Mouse (Mus musculus) heart, adult 18-20 months (tissue): ENCODE results near the gene Adora3. TPM values are rescaled to one million over a fixed set of nuclear protein-coding genes. Genes with fewer than 3 reads are reported as not detected.
A peak's percentile ranks its signal among the peaks of the same experiment; 100 is the strongest.
"Not testable (repeated sequence)": the region's sequence is repeated elsewhere in the genome, so short reads cannot be mapped to it uniquely, and the experiment has no call there.

Experiments used
- DNase-seq, 2 experiments: peaks; one replicate each; pipeline ENCODE4 v3.0.0; 2021 to 2022; ENCODE audit warnings: mixed read lengths in 1 of 2
- total RNA-seq, 2 experiments: library from RNA; stranded (reverse); gene quantifications; 2 replicates each; pipeline ENCODE4 v1.2.3; 2021

Adora3 gene
- total RNA-seq, 2 experiments from 2014 or later = not detected

DNA sequence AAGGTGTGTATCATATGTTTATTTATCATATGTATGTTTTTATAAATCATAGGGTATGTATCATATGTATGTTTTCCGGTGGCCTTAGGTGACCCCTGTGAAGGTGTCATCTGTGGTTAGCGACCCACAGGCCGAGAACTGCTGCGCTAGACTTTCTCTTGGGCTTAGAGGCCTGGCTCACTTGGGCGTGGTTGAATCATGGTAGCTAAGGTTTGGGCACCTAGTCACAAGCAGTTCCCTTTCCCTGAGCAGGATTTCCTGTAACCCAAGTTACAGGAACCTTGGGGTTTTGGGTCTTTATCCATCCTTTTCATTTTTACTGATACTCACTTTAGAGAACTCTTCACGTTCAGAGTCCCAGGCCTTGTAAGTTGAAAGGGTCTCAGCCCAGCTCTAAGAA is 29.6 kb downstream of the Adora3 start:
- DNase-seq = no peak

- peak in 1 of 2 experiments; percentile 40 for DNase-seq
Observed at GRCm38 (mm10) chr3:105900716-105901115, 30.1 kb downstream of the Adora3 start.

DNA sequence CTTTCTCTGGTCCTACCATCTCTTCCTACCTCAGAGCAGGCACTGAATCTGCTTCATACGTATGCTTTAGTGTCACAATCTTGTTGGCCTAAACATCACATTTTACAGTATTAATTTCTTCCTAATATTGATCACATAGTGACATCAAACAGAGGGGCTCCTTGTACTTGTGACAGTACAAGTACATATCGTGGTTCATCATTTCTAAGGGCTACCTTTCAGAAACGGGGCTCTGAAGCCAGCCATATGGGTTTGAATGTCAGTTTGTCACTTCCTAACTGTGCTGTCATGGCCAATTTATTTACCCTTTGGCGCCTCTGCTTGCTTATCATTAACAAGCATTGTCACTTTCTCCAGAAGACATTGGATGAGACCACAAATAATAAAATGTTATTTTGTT is 30.8 kb downstream of the Adora3 start:
- DNase-seq = no peak

DNA sequence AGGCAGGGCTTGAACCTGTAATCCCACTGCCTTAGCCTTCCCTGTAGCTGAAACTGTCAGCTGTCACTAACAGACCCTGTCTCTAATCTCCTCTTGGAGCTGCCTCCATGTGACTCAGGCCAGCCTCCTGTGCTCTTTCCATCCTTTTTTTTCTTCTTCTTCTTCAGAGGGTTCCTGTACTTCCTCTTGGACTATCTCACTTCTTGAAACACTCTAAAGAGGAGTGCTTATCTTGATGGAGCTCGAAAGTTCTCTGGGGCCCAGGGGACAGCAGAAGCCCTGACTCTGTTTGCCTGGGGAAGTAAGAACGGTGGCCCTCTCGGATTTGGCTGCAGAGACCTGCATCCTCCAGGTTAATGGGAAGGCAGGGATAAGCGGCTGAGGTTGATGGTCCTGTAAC is 33.6 kb downstream of the Adora3 start:
- no peak for DNase-seq

DNA sequence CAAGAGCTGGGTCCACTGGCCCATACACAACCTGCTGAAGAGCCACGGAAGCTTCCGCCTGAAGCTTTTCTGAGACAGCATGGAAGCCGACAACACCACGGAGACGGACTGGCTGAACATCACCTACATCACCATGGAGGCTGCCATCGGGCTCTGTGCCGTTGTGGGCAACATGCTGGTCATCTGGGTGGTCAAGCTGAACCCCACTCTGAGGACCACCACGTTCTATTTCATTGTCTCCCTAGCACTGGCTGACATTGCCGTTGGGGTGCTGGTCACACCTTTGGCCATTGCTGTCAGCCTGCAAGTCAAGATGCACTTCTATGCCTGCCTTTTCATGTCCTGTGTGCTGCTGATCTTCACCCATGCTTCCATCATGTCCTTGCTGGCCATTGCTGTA is 34.1 kb downstream of the Adora3 start:
- no peak for DNase-seq

DNA sequence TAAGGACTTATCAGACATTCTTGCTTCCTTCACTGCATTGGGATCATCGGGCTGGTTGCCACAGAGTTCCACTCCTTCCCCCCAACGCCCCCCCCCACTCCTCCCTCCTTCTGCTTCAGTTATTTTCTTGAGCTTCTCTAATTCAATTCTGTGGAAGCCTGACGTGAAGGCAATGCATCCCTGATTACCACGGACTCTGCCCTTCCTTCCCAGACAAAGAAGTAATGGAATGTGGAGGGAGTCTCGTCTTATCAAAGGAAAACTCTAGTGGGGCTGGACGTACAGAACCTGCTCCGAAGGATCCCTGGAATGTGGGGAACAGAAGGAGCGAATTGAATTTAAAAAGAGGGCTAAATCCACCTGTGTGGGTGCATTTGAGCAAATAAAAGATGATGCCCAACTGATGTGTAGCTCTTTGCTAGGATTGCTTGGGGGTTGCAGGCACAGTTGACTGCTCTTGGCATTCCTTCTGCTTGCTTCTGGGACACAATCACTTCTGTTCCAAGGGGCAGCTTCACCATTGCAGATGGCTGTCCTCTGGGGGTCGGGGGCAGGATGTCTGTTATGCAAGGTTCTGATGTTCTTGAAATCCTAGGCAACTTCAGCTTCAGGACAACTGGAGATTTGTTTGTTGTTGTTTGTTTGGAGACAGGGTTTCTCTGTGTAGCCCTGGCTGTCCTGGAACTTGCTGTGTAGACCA is 37.4 kb downstream of the Adora3 start:
- DNase-seq = no peak

DNA sequence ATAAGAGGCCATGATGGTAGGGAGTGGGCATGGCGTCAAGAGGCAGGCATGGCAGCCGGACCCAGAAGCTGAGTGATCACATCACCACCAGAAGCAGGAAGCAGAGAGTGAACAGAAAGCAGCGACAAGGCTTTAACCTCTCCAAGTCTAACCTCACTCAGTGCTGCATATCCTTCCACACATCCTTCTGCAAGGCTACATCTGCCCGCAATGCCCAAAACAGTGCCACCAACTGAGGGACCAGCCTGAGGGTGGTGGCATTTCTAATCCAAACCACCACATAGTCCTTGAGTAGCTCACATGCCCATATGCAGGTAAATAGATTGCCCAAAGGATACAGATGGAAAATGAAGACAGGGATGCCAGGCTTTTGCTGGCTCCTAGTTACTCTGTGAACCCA is 38.3 kb downstream of the Adora3 start:
- DNase-seq = no peak

- peak in 1 of 2 experiments; percentile 26 for DNase-seq
Observed at GRCm38 (mm10) chr3:105910519-105911190, 40.0 kb downstream of the Adora3 start.

DNA sequence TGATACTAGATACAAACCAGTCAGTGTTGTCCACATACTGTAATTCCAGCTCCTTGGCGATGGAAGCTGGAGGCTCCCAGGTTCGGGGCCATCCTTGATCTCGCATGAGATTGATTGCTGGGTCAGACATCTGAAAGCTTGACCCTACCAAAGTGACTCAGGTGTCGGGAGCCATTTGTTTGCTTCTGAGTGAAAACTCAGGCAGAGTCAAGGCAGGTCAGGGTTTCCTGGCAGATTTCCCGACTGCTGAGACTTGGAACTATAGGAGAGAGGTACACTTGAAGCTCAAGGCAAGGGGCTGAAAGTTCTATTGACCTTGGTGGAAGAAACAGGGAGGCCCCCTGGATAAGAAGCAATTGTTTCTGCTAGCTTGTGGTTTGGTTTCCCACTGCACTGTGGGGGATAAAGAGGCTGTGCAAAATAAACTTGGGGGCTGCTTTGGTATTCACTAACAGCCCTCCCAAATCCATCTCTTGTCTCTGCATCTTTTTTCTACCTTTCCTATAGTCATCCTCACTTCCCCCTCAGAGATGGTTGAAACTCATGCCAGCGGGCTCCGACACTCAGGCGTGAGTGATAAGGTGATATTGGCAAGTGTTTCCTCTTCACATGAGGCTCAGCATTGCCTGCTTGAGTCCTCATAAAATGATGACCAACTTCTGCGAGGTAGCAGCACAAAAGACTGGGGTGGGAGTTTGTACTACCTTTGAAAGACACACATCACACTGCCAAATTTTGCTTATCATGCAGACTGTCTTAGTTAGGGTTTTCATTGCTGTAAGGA is 41.6 kb downstream of the Adora3 start:
- no peak for DNase-seq

GRCm38 (mm10) chr3:105913839-105914681 is 43.4 kb downstream of the Adora3 start:
- DNase-seq = no peak

GRCm38 (mm10) chr3:105915281-105915680 is 44.6 kb downstream of the Adora3 start:
- DNase-seq = no peak

DNA sequence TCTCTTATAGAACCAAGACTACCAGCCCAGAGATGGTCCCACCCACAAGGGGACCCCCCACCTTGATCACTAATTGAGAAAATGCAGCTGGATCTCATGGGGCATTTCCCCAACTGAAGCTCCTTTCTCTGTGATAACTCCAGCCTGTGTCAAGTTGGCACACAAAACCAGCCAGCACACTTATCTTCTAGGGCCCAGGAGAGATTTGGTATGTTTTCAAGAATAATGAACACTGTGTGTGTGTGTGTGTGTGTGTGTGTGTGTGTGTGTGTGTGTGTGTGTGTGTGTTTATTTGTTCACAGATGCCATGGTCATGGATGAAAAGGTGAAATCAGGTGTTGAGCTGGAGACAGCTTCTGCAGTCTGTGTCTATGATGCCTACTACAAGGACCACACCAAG is 45.8 kb downstream of the Adora3 start:
- DNase-seq = not testable (repeated sequence)

GRCm38 (mm10) chr3:105917656-105918354 is 47.1 kb downstream of the Adora3 start:
- DNase-seq = no peak

DNA sequence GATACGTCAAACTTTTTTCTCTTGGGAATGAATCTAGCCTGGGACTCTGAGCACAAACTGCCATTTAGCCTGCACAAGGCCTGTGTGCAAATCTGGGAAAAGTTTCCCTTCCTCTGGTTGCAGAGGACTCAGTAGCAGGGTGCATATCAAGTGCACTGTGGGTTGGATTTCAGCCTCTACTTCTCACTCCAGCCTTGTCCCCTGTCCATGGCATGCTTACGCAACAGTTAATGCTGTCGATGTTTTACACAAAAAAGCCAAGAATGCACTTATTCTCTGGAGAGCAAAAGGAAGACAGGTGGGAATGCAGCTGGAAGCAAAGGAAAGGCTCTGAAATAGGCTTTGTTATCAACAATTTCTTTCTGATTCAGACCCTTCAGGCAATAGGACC is 47.7 kb downstream of the Adora3 start:
- no peak for DNase-seq

- DNase-seq = not testable (repeated sequence)
Observed at GRCm38 (mm10) chr3:105920743-105921142, 50.1 kb downstream of the Adora3 start.

DNA sequence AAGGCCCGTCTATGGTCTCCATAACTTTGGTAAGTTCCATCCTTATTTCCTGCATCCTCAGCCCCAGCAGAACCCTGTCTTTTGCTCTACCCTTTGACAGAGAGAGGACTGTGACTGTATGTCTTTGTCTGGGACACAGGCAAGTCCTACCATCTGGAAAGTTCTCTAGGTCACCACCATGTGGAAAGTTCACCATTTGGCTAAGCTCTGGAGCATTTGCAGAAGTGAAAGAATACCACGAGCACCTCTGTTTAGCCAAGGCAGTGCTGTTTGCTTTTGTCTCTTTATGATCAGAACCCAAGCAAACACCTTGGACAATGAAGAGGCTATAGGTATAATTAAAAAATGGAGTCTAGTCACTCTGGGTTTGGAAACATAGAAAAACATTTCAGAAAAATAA is 51.3 kb downstream of the Adora3 start:
- no peak for DNase-seq

DNA sequence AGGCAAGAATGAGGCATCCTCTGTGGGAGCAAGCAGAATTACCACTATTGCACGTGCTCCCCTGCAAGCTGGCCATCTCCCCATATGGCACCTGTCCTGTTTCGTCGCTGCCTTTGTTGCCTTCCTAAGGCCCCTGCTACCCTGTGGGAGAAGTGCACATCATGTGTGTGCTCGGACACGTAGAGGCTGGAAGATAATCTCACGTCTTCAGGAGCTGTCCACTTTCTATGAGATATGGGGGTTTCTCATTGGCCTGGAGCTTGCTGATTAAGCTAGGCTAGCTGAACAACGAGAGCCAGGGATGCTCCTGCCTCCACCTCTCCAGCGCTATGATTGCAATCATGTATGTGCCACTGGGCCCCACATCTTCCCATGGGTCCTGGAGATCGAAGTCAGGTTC is 54.0 kb downstream of the Adora3 start:
- DNase-seq = no peak

- no peak for DNase-seq
Observed at GRCm38 (mm10) chr3:105927561-105928194, 57.0 kb downstream of the Adora3 start.

DNA sequence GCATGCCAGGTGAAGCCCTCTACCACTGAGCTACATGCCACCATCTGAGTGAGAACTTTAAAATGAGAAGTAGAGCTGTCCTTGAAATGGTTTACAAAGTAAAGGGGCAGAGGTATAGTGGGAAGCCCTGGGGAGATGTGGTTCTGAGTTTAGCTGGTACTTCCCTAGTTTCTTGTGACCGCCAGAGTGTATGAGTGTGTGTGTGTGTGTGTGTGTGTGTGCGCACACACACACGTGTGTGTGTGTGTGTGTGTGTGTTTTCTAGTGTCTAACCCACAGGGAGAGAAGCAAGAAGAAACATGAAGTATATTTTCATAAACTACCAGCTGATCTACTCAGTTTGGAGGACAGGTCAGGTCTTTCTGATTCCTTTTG is 57.5 kb downstream of the Adora3 start:
- DNase-seq = no peak

- no peak for DNase-seq
Observed at GRCm38 (mm10) chr3:105928781-105929180, 58.1 kb downstream of the Adora3 start.

GRCm38 (mm10) chr3:105929821-105930220 is 59.2 kb downstream of the Adora3 start:
- no peak for DNase-seq
